Mouse (Mus musculus) liver, embryonic 12.5 days (tissue): ENCODE measurements around the gene Topaz1. TPM values are rescaled to one million over a fixed set of nuclear protein-coding genes. Genes with fewer than 3 reads are reported as not detected.

Experiments
- ATAC-seq: fragments of 200-750 bp; cut with Nextera tagmentation; 2 replicates; pipeline ENCODE4 v1.8.0; 2017; ENCODE audit warnings: moderate number of reproducible peaks, mild to moderate bottlenecking, moderate library complexity
- H3K27ac ChIP-seq: fragments of 300-500 bp; sonication (generic); 2 replicates; pipeline ENCODE4 v1.5.1; 2016; ENCODE audit warnings: mild to moderate bottlenecking
- H3K27me3 ChIP-seq: fragments of 300-500 bp; sonication (generic); replicated peaks from 2 replicates; pipeline ENCODE4 v1.6.1; 2016; ENCODE audit warnings: mild to moderate bottlenecking, moderate library complexity
- H3K36me3 ChIP-seq: fragments of 300-500 bp; sonication (generic); 2 replicates; pipeline ENCODE4 v1.6.1; 2016; ENCODE audit warnings: mild to moderate bottlenecking, moderate library complexity
- H3K4me1 ChIP-seq: fragments of 300-500 bp; sonication (generic); 2 replicates; pipeline ENCODE4 v1.6.1; 2016
- H3K4me2 ChIP-seq: fragments of 300-500 bp; sonication (generic); 2 replicates; pipeline ENCODE4 v1.6.1; 2016; ENCODE audit warnings: mild to moderate bottlenecking, moderate library complexity
- H3K4me3 ChIP-seq: fragments of 300-500 bp; sonication (generic); 2 replicates; pipeline ENCODE4 v1.5.1; 2016; ENCODE audit warnings: mild to moderate bottlenecking, moderate library complexity
- H3K9ac ChIP-seq: fragments of 300-500 bp; sonication (generic); 2 replicates; pipeline ENCODE4 v1.6.1; 2016; ENCODE audit warnings: mild to moderate bottlenecking, moderate library complexity
- H3K9me3 ChIP-seq: fragments of 300-500 bp; sonication (generic); replicated peaks from 2 replicates; pipeline ENCODE4 v1.6.1; 2016; ENCODE audit warnings: mild to moderate bottlenecking, moderate library complexity
- WGBS: fragments of 180-500 bp; shearing (Covaris S2); methylation state at CpG from one replicate; pipeline ENCODE4 v1.1.7; 2016; ENCODE audit not compliant: insufficient replicate concordance; 5-methylcytosine and 5-hydroxymethylcytosine counted together
- polyA plus RNA-seq: library from polyadenylated mRNA; unstranded; fragments of >200 nt; fragmentation: Nextera tagmentation; extraction: Ambion mirVana; gene quantifications from 2 replicates; pipeline ENCODE4 v1.2.1, GENCODE M21; 2016

Topaz1 gene
- not detected in 2 replicates for polyA plus RNA-seq

DNA sequence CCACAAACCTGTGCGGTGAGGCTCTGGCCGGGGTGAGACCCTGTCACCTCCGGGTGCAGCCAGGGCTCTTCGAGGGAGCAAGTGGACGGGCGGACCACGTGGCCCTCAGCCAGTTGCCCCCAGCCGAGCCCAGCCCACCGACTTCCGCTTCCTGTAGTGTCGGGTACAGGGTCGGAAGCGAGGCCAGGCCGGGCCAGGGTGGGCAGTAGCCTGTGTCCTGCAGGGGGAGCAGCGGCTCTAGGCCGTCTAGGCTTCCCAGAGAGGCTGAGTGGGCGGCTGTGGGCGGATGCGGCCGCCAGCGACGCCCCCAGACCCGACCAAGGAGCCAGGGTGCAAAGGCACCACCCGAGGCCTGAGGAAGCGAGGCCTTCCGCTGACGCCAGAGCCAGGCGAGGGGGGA, at the start of gene Topaz1:
Topaz1 (plus strand) TSS at position 287 of the 400 bp plus-strand sequence.
- Histone ChIP-seq H3K4me2 (no peak within 1 kb of the TSS), H3K4me3 (no peak within 1 kb of the TSS), H3K27ac (no peak within 1 kb of the TSS), H3K27me3 (0 out of 2 replicates have a peak, but pooled peaks cover 4% of the 10 kb centered on the region), H3K9ac (no peak within 1 kb of the TSS), H3K36me3 (no peaks in the 10 kb centered on the region), H3K4me1 (no peaks in the 10 kb centered on the region), H3K9me3 (no peaks in the 10 kb centered on the region)
- 72% methylated on average over 28 of the region's 28 CpGs for WGBS
- ATAC-seq: no peak

DNA sequence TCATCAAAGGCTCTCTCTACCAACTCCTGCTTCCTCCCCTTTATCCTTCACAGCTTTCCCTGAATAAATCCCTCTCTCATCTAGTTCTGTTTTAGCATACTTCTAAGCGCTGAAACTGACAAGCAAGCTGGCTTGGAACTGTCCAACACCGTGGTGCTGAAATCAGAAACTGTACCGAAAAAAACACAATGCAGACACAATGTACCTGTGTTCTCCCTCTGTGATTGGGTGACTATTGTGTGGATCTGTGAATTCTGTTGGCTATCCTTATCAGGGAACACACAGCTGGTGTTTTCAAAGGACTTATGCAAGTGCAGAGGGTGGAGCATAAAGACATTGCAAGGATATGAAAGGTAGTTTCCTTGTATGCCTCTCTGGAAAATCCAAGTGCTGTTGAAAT, 45.3 kb upstream of the Topaz1 start:
- 3% methylated on average over 3 of the region's 3 CpGs for WGBS
- Histone ChIP-seq H3K36me3 (no peaks in the 10 kb centered on the region), H3K4me2 (no peak overlapping the region), H3K27me3 (no peaks in the 10 kb centered on the region), H3K9ac (no peak overlapping the region), H3K4me3 (no peak overlapping the region), H3K9me3 (no peaks in the 10 kb centered on the region), H3K27ac (no peak overlapping the region), H3K4me1 (no peaks in the 10 kb centered on the region)
- no peak for ATAC-seq

- Histone ChIP-seq H3K4me2 (no peak overlapping the region), H3K9ac (no peak overlapping the region), H3K9me3 (no peaks in the 10 kb centered on the region), H3K27me3 (no peaks in the 10 kb centered on the region; the same call in 1 of the 2 replicates), H3K4me3 (no peak overlapping the region), H3K4me1 (no peaks in the 10 kb centered on the region), H3K27ac (no peak overlapping the region), H3K36me3 (no peaks in the 10 kb centered on the region)
- no peak for ATAC-seq
- 37% methylated on average over 2 of the region's 2 CpGs for WGBS
Measured at GRCm38 (mm10) chr9:122713836-122714235, 33.3 kb upstream of the Topaz1 start.

DNA sequence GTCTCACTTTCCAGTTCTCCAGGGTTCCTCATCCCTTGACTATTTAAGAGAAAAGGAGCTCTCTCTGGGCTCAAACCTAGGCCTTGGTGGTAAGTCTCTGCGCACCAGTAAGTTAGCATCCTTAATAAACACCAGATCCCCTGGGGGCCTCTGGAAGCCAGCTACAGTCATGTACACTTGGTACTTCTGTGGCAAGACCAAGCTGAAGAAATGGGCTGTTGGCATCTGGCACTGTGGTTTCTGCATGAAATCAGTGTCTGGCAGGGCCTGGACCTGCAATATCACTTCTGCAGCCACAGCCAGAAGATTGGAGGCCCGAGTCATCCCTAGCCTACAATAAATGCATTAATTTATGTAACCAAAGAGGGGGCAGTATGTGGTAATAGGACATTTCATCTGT, 32.1 kb upstream of the Topaz1 start:
- H3K27me3 ChIP-seq: peaks cover 7% of the 10 kb centered on the region; the same call in 1 of the 2 replicates
- H3K9ac ChIP-seq: no peak overlapping the region
- H3K9me3 ChIP-seq: no peaks in the 10 kb centered on the region
- WGBS: 61% methylated on average over 2 of the region's 2 CpGs
- no peak overlapping the region for H3K4me2 ChIP-seq
- no peaks in the 10 kb centered on the region for H3K4me1 ChIP-seq
- no peaks in the 10 kb centered on the region for H3K36me3 ChIP-seq
- H3K4me3 ChIP-seq: no peak overlapping the region
- no peak for ATAC-seq
- H3K27ac ChIP-seq: no peak overlapping the region

- 20% methylated on average over 7 of the region's 7 CpGs for WGBS
- no peaks in the 10 kb centered on the region for H3K4me1 ChIP-seq
Measured at GRCm38 (mm10) chr9:122716131-122716921, 30.8 kb upstream of the Topaz1 start.

GRCm38 (mm10) chr9:122722296-122722695, 24.9 kb upstream of the Topaz1 start:
- H3K27ac ChIP-seq: no peak overlapping the region
- no peaks in the 10 kb centered on the region for H3K4me1 ChIP-seq
- H3K36me3 ChIP-seq: no peaks in the 10 kb centered on the region
- ATAC-seq: no peak
- no peak overlapping the region for H3K4me3 ChIP-seq
- no peak overlapping the region for H3K4me2 ChIP-seq
- no peak overlapping the region for H3K9ac ChIP-seq
- whole genome bisulfite sequencing: 29% methylated on average over 4 of the region's 4 CpGs
- peaks cover 36% of the 10 kb centered on the region for H3K27me3 ChIP-seq
- H3K9me3 ChIP-seq: no peaks in the 10 kb centered on the region

More at GRCm38 (mm10) chr9:122716131-122716921, 30.8 kb upstream of the Topaz1 start:
- no peak overlapping the region for H3K4me3 ChIP-seq
- no peak for ATAC-seq
- H3K9ac ChIP-seq: no peak overlapping the region
- H3K27ac ChIP-seq: no peak overlapping the region
- no peaks in the 10 kb centered on the region for H3K9me3 ChIP-seq
- H3K27me3 ChIP-seq: peaks cover 7% of the 10 kb centered on the region; the same call in 1 of the 2 replicates
- H3K36me3 ChIP-seq: no peaks in the 10 kb centered on the region
- H3K4me2 ChIP-seq: no peak overlapping the region

DNA sequence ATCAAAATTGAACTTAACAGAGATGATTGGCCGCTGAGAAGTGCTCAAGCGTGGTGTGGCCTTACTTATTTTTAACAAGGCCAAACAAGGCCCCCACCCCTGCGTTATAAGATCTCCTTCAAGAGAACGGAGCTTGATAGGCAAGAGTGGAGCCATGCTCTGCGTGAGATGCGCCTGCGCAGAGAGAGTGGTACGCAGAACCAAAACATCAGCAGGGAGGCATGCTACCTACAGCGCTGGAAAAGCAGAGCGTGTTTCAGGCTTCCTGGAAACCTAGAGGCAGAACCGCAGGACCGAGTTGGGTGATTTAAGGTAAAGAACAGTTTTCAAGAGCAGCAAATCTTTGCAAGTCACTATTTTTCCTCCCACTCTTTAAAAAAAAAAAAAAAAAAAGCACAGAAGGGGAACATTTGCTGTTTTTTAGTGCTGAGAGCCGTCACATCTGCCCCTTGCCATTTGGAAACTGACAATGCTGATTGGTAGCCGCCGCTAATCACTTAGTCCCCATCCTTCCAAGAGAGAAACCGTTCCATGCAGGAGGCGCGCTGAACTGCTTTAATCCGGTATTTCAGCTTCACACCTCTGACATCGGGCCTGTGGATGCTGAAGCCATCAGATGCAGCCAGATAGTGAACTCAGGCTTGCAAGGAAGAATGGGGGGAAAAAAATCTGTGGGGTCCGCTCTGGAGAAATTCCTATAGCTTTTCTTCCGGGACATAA, 21.9 kb upstream of the Topaz1 start:
- no peak overlapping the region for H3K9ac ChIP-seq
- H3K27me3 ChIP-seq: peaks cover 28% of the 10 kb centered on the region
- H3K27ac ChIP-seq: no peak overlapping the region
- H3K4me2 ChIP-seq: no peak overlapping the region
- H3K4me1 ChIP-seq: no peaks in the 10 kb centered on the region
- H3K9me3 ChIP-seq: no peaks in the 10 kb centered on the region
- H3K36me3 ChIP-seq: no peaks in the 10 kb centered on the region
- no peak for ATAC-seq
- WGBS: 24% methylated on average over 22 of the region's 22 CpGs
- H3K4me3 ChIP-seq: no peak overlapping the region

DNA sequence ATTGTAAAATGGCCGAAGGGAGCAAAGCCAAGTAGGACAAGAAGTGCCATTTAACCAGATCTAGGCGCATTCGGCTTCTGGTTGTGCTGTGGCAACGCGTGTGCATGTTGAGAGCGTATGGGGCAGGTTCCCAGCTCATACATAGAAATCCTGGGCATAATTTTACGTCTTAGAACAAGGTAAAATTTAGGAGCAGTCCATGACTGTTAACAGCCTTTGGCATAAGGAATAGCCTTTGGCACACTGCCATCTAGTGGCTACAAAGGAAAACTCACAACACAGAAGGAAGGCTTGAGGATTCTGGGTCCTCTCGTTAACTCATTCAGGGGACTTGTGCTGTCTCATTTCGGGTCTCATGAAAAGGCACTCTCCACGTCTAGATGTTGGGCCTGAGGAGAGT, 17.6 kb upstream of the Topaz1 start:
- no peak overlapping the region for H3K27ac ChIP-seq
- ATAC-seq: no peak
- 14% methylated on average over 10 of the region's 10 CpGs for WGBS
- H3K4me2 ChIP-seq: no peak overlapping the region
- no peak overlapping the region for H3K9ac ChIP-seq
- no peaks in the 10 kb centered on the region for H3K9me3 ChIP-seq
- H3K4me1 ChIP-seq: no peaks in the 10 kb centered on the region
- H3K36me3 ChIP-seq: no peaks in the 10 kb centered on the region
- peaks cover 40% of the 10 kb centered on the region for H3K27me3 ChIP-seq
- H3K4me3 ChIP-seq: no peak overlapping the region

DNA sequence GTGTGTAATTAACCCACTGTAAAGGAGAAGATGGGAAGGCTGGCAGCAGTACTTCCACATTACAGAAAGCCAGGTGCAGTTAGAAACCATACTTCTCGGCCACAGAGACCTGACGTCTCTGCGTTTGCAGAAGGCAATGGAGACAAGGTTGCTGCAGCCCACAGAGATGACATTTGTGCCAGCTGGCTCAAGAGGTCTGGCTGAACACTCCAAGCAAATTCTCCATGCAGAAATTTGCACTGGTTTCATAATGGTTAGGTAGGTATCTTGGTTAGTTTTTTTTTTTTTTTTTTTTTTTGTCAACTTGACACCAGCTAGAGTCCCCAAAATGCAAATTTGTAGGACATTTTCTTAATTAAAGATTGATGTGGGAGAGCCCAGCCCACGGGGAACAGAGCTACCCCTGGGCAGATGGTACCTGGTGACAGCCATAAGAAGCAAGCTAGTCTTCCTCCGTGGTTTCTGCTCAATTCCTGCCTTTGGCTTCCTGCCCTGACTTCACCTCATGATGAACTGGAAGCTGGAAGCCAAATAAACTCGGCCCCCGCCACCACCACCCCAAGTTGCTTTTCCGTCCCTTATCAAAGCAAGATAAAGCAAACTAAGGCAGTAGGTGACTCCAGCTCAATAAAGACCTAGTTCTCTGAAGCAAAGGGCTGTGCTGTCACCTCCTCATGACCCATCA, 14.9 kb upstream of the Topaz1 start:
- H3K4me2 ChIP-seq: peak overlapping the region; percentile 35
- H3K9me3 ChIP-seq: no peaks in the 10 kb centered on the region
- no peak for ATAC-seq
- no peaks in the 10 kb centered on the region for H3K36me3 ChIP-seq
- H3K9ac ChIP-seq: no peak overlapping the region
- no peak overlapping the region for H3K27ac ChIP-seq
- no peak overlapping the region for H3K4me3 ChIP-seq
- WGBS: 34% methylated on average over 8 of the region's 8 CpGs
- H3K4me1 ChIP-seq: no peaks in the 10 kb centered on the region
- peaks cover 20% of the 10 kb centered on the region for H3K27me3 ChIP-seq

- WGBS: 29% methylated on average over 12 of the region's 12 CpGs
- no peak for ATAC-seq
Measured at GRCm38 (mm10) chr9:122733222-122733621, 13.9 kb upstream of the Topaz1 start.

DNA sequence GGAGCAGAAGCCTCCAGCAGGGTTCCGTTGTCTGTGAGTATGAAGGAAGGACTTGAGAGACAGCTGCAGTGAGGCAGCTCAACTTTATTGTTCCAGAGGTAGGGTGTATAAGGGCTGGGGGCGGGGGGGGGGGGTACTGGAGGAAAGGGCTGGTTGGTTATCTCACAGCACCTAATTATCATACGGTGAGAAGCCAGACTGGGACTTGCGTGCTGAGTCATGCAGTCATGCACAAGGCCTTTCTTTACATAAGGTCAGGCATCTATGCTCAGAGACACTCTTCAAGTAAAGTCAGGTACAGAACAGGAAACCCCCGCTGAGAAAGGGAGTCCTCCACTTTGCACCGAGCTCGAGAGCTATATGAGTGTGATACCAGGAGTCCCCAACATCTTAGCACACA, 12.2 kb upstream of the Topaz1 start:
- Histone ChIP-seq H3K36me3 (no peaks in the 10 kb centered on the region), H3K27me3 (peaks cover 20% of the 10 kb centered on the region), H3K27ac (no peak overlapping the region), H3K4me1 (no peaks in the 10 kb centered on the region), H3K4me2 (no peak overlapping the region), H3K4me3 (no peak overlapping the region), H3K9me3 (peaks cover 2% of the 10 kb centered on the region; the same call in 1 of the 2 replicates), H3K9ac (no peak overlapping the region)
- ATAC-seq: no peak
- 52% methylated on average over 7 of the region's 7 CpGs for WGBS

More at GRCm38 (mm10) chr9:122733222-122733621, 13.9 kb upstream of the Topaz1 start:
- Histone ChIP-seq H3K36me3 (no peaks in the 10 kb centered on the region), H3K27ac (no peak overlapping the region), H3K4me2 (peak overlapping the region; percentile 35), H3K4me1 (no peaks in the 10 kb centered on the region), H3K27me3 (peaks cover 20% of the 10 kb centered on the region), H3K9ac (no peak overlapping the region), H3K4me3 (peak overlapping the region; percentile 18), H3K9me3 (no peaks in the 10 kb centered on the region)

DNA sequence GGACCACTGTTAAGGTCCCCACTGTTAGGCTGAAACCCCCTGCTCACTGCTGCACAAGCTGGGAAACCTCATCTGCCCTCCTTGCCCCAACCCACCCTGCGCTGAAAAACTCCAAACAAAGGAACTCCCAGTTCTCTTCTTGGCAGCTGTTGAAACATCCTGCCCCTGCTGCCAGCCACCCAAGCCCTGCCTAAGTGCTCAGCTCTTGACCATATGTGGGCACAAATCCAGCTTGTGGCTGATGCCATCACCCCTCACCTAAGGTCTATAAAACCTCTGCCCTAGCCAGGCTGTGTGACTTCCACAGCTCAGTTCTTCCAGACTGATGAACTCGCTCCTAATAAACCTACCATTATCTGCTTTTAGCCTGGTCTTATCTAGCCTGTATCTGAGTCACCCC, 11.1 kb upstream of the Topaz1 start:
- peaks cover 18% of the 10 kb centered on the region for H3K27me3 ChIP-seq
- 43% methylated on average over 2 of the region's 2 CpGs for WGBS
- H3K4me3 ChIP-seq: no peak overlapping the region
- H3K27ac ChIP-seq: no peak overlapping the region
- H3K4me1 ChIP-seq: no peaks in the 10 kb centered on the region
- ATAC-seq: no peak
- no peaks in the 10 kb centered on the region for H3K36me3 ChIP-seq
- H3K9me3 ChIP-seq: peaks cover 5% of the 10 kb centered on the region; the same call in 1 of the 2 replicates
- no peak overlapping the region for H3K4me2 ChIP-seq
- no peak overlapping the region for H3K9ac ChIP-seq
